Mouse (Mus musculus) forebrain, embryonic 14.5 days (tissue): ENCODE results near the gene Tmem254b. TPM values are rescaled to one million over a fixed set of nuclear protein-coding genes. Genes with fewer than 3 reads are reported as not detected.
"Not testable (repeated sequence)": the region's sequence is repeated elsewhere in the genome, so short reads cannot be mapped to it uniquely, and the experiment has no call there.

Experiments
- ATAC-seq: fragments of 200-750 bp; cut with Nextera tagmentation; 2 replicates; pipeline ENCODE4 v1.8.0; 2017; ENCODE audit warnings: mild to moderate bottlenecking, moderate library complexity
- DNase-seq: peaks from one replicate; pipeline ENCODE4 v3.0.0-alpha.2; 2015; ENCODE audit warnings: low spot score
- H3K27ac ChIP-seq: fragments of 300-500 bp; sonication (generic); 2 replicates; pipeline ENCODE4 v1.5.1; 2014; ENCODE audit warnings: low read depth, mild to moderate bottlenecking, control low read depth, low read length, moderate library complexity
- H3K27me3 ChIP-seq: fragments of 300-500 bp; sonication (generic); replicated peaks from 2 replicates; pipeline ENCODE4 v1.6.1; 2014; ENCODE audit warnings: low read length, control low read depth, mixed read lengths; ENCODE audit not compliant: control insufficient read depth, insufficient read depth
- H3K36me3 ChIP-seq: fragments of 300-500 bp; sonication (generic); 2 replicates; pipeline ENCODE4 v1.6.1; 2014; ENCODE audit warnings: low read length, control low read depth; ENCODE audit not compliant: control insufficient read depth, insufficient read depth
- H3K4me1 ChIP-seq: fragments of 300-500 bp; sonication (generic); 2 replicates; pipeline ENCODE4 v1.6.1; 2014; ENCODE audit warnings: antibody characterized with exemption, low read length, control low read depth; ENCODE audit not compliant: control insufficient read depth, insufficient read depth
- H3K4me2 ChIP-seq: fragments of 300-500 bp; sonication (generic); 2 replicates; pipeline ENCODE4 v1.6.1; 2014; ENCODE audit warnings: mild to moderate bottlenecking, control low read depth, low read length
- H3K4me3 ChIP-seq: fragments of 300-500 bp; sonication (generic); 2 replicates; pipeline ENCODE4 v1.5.1; 2014; ENCODE audit warnings: low read depth, low read length, control low read depth
- H3K9ac ChIP-seq: fragments of 300-500 bp; sonication (generic); 2 replicates; pipeline ENCODE4 v1.6.1; 2014; ENCODE audit warnings: mild to moderate bottlenecking, low read length, control low read depth, moderate library complexity
- H3K9me3 ChIP-seq: fragments of 300-500 bp; sonication (generic); replicated peaks from 2 replicates; pipeline ENCODE4 v1.6.1; 2016; ENCODE audit warnings: low read length, control low read depth, mixed read lengths; ENCODE audit not compliant: control insufficient read depth
- WGBS: fragments of 180-500 bp; shearing (Covaris S2); extraction: QIAGEN DNeasy Blood & Tissue Kit; methylation state at CpG from one replicate; pipeline ENCODE4 v1.1.7; 2014; 5-methylcytosine and 5-hydroxymethylcytosine counted together
- polyA plus RNA-seq: library from polyadenylated mRNA; unstranded; fragments of >200 nt; fragmentation: Nextera tagmentation; extraction: Ambion mirVana; gene quantifications from 2 replicates; pipeline ENCODE4 v1.2.1, GENCODE M21; 2014

The Tmem254b gene
- polyA plus RNA-seq, 1 experiment from 2014 or later, result 15.0 TPM

DNA sequence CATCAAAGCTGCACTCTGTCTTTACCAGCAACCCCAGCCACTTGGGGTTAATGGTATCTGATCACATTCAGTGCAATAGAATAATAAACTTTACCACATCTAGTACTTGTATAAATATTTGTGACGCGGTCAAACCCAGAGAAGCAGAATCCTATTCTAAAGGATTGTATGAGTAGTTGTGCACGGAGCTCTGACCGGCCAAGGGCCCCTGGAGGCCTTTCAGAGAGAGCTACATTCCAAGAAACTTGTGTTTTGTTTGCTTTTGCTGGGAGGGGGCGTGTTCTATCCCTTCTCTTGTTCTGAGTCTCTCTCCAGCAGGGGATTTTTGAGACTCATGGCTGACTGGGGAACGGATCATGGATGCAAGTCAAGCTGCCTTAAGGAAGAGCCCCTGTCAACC lies 31.8 kb downstream of the Tmem254b start:
- H3K9me3 ChIP-seq, result not testable (repeated sequence)

DNA sequence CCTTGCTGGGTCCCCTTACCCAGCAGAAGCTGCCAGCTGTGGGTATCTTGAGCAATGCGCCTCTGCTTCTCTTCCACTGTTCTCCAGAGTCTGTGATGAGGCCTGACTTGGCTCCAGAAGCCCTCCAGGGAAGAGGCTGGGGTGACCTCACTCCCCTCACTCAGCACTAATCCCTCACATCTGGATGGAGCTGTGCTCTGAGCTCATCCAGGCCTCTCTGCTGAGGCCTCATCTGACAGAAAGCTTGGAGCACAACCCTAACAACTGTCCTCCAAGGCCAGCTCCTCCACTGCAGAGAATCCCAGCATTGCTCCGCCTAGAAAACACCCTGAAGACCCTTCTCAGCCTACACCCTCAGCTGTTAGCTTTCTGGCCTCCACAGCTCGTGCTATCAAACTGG lies 32.9 kb downstream of the Tmem254b start:
- H3K27me3 ChIP-seq, H3K4me3 ChIP-seq, H3K4me1 ChIP-seq, ATAC-seq, H3K27ac ChIP-seq, DNase-seq, H3K4me2 ChIP-seq, H3K9ac ChIP-seq, H3K36me3 ChIP-seq, H3K9me3 ChIP-seq: not testable (repeated sequence)
- no CpG with 5 or more reads among the region's 3 CpGs for WGBS

More for the DNA sequence above, 31.8 kb downstream of the Tmem254b start:
- ATAC-seq, H3K36me3 ChIP-seq, H3K4me3 ChIP-seq, H3K27me3 ChIP-seq, H3K4me1 ChIP-seq, H3K27ac ChIP-seq, DNase-seq, H3K9ac ChIP-seq, H3K4me2 ChIP-seq: not testable (repeated sequence)
- WGBS, result no CpG with 5 or more reads among the region's 6 CpGs

DNA sequence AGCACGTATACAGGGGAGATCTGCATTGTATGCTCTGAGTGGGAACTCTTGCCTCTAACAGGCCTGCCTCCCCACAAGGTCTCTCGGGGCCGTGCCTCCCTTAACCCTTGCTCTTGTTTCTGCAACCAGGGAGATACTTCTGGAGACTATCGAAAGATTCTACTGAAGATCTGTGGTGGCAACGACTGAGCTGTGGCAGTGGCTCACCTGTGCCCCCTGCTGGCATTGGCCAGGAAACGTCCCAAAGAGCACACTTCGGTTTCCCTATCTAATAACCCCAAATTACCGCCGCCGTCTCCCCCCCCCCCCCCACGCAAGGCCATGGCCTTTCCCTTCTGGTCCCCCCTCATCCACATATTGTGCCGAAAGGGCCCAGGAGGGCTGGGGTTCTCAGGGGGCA lies 41.6 kb downstream of the Tmem254b start:
- DNase-seq, H3K9me3 ChIP-seq, H3K27me3 ChIP-seq, H3K4me2 ChIP-seq, H3K27ac ChIP-seq, ATAC-seq, H3K4me3 ChIP-seq, H3K4me1 ChIP-seq, H3K9ac ChIP-seq, H3K36me3 ChIP-seq: not testable (repeated sequence)
- no CpG with 5 or more reads among the region's 12 CpGs for WGBS

DNA sequence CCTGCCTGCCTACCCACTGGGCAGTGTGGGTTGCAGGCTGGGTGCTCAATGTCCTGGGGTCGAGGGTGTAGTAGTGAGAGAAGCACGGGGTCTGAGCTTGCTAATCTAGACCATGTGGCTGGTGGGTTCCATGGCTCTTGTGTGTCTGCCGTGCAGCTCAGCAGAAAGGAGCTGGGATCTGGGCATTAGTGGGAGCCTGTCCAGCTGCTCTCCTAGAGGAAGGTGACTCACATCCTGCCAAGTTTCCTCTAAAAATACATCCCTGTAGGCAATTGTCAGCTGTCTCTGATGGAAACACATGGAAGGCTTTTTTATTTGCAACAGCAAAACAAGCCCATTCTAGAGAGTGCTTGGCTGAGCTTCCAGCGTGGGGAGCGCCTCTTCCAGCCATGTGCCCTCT lies 44.4 kb downstream of the Tmem254b start:
- H3K36me3 ChIP-seq, ATAC-seq, H3K4me2 ChIP-seq, H3K4me3 ChIP-seq, H3K27ac ChIP-seq, H3K4me1 ChIP-seq, H3K9ac ChIP-seq, H3K9me3 ChIP-seq, DNase-seq, H3K27me3 ChIP-seq: not testable (repeated sequence)
- no CpG with 5 or more reads among the region's 5 CpGs for WGBS

DNA sequence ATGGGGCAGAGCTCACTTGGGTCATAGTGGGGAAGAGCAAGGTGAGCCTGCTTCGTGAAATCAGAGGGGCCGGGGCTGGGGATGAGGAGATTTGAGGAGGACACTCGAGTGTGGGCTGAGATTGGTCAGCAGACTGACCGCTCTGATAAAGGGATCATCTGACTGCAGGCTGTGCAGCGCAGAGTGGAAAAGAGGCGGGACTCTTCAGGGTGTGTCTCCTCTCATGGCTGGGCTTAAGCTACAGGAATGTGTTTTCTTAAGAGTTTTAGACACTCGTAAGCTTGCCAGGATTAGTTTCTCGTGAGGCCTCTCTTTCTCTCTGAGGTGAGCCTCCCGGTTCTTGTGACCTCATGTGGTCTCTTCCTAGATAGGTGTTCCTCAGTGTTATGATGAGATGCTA lies 45.7 kb downstream of the Tmem254b start:
- WGBS, result no CpG with 5 or more reads among the region's 9 CpGs
- not testable (repeated sequence) for DNase-seq, H3K4me3 ChIP-seq, H3K4me1 ChIP-seq, H3K36me3 ChIP-seq, H3K9me3 ChIP-seq, H3K27ac ChIP-seq, H3K27me3 ChIP-seq, H3K9ac ChIP-seq, H3K4me2 ChIP-seq, ATAC-seq

DNA sequence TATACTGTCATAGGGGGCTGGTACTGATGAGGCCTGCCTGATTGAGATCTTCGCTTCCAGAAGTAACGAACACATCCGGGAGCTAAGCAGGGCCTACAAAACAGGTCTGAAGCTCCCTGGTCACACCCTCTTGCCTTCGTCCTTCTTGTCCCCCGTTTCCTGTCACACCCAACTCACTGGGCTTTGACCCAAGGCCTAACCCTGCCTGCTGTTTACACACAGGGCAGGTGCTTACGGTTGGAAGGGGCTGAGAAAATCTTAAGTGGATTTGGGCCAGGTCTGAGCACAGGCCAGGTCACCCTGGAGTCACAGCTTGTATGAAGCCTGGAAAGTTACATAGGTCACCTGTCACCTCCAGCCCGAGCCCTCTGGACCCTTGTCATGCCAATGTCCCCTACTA lies 50.8 kb downstream of the Tmem254b start:
- not testable (repeated sequence) for H3K36me3 ChIP-seq, H3K9ac ChIP-seq, H3K4me1 ChIP-seq, H3K27me3 ChIP-seq, H3K4me2 ChIP-seq, ATAC-seq, H3K9me3 ChIP-seq, H3K27ac ChIP-seq, DNase-seq, H3K4me3 ChIP-seq
- no CpG with 5 or more reads among the region's 7 CpGs for WGBS

Other genes with a start within 250 kb of the Tmem254b start
- gene Duxbl1, start 228.5 kb downstream of the Tmem254b start, polyA plus RNA-seq, result 1.9 and 2.1 TPM in 2 replicates
- gene Gm9780, start 164.3 kb downstream of the Tmem254b start, polyA plus RNA-seq, result 8.1 and 12.1 TPM in 2 replicates
- 11.6 and 24.2 TPM in 2 replicates for gene Tmem254c, start 139.7 kb downstream of the Tmem254b start, polyA plus RNA-seq
- not detected in 2 replicates for gene Cphx2, start 125.5 kb downstream of the Tmem254b start, polyA plus RNA-seq
- not detected in 2 replicates for gene Cphx3, start 124.7 kb downstream of the Tmem254b start, polyA plus RNA-seq
- gene Duxbl2, start 88.7 kb downstream of the Tmem254b start, polyA plus RNA-seq, result not detected in 2 replicates
- gene Plac9b, start 24.6 kb downstream of the Tmem254b start, polyA plus RNA-seq, result 5.2 and 7.4 TPM in 2 replicates
- 2.9 and 3.2 TPM in 2 replicates for gene Duxbl3, start 50.9 kb upstream of the Tmem254b start, polyA plus RNA-seq